Mouse (Mus musculus) G1E (cell line): ENCODE measurements around the gene Lhx3. TPM values are rescaled to one million over a fixed set of nuclear protein-coding genes. Genes with fewer than 3 reads are reported as not detected.

ENCODE experiments used
- ATAC-seq: 2 replicates; pipeline ENCODE4 v1.8.0; 2016; ENCODE audit warnings: mild to moderate bottlenecking; ENCODE audit not compliant: insufficient number of reproducible peaks, poor library complexity, low FRiP score, severe bottlenecking; ENCODE audit errors: extremely low read depth
- DNase-seq: peaks from one replicate; pipeline ENCODE4 v3.0.0; 2012; ENCODE audit warnings: low spot score
- H3K27me3 ChIP-seq: 2 replicates; pipeline ENCODE4 v1.6.1; 2012; ENCODE audit warnings: mild to moderate bottlenecking, low read length, inconsistent platforms; ENCODE audit not compliant: insufficient read depth
- H3K36me3 ChIP-seq: replicated peaks from 2 replicates; pipeline ENCODE3; 2012; ENCODE audit warnings: mild to moderate bottlenecking, inconsistent platforms
- H3K4me1 ChIP-seq: 2 replicates; pipeline ENCODE4 v1.6.1; 2012; ENCODE audit warnings: low read depth, low read length, inconsistent platforms, mixed read lengths; ENCODE audit not compliant: insufficient read depth
- H3K4me3 ChIP-seq: 2 replicates; pipeline ENCODE4 v1.5.1; 2012; ENCODE audit warnings: low read depth, mild to moderate bottlenecking, inconsistent platforms, low read length, moderate library complexity, mixed read lengths
- H3K9me3 ChIP-seq: replicated peaks from 2 replicates; pipeline ENCODE4 v1.6.1; 2012; ENCODE audit warnings: inconsistent platforms
- CTCF ChIP-seq: IDR thresholded peaks from 2 replicates; pipeline ENCODE4 v1.5.1; 2012; ENCODE audit warnings: low read depth, low read length, inconsistent platforms, mixed read lengths
- GATA1 ChIP-seq: IDR thresholded peaks from 2 replicates; pipeline ENCODE4 v1.6.1; 2012; ENCODE audit warnings: borderline replicate concordance, low read length, inconsistent platforms, mixed read lengths
- GATA2 ChIP-seq: IDR thresholded peaks from 2 replicates; pipeline ENCODE4 v1.6.1; 2012; ENCODE audit warnings: low read depth, low read length, inconsistent platforms, borderline replicate concordance
- POLR2AphosphoS5 ChIP-seq: IDR thresholded peaks from 2 replicates; pipeline ENCODE4 v1.6.1; 2012; ENCODE audit warnings: low read depth, low read length, inconsistent platforms; ENCODE audit not compliant: insufficient replicate concordance
- TAL1 ChIP-seq: conservative IDR thresholded peaks from 2 replicates; pipeline ENCODE4 v1.6.1; 2012; ENCODE audit warnings: low read depth, low read length, inconsistent platforms, mixed read lengths
- polyA plus RNA-seq: library from polyadenylated mRNA; stranded (reverse); fragments of >175 nt; gene quantifications from 2 replicates; pipeline ENCODE4 v1.2.3, GENCODE M21; 2012
- total RNA-seq, 2 experiments: library from RNA; stranded (forward) in 1 of 2; stranded (reverse) in 1 of 2; fragments of 200-1000 nt in 1 of 2; fragments of >200 nt in 1 of 2; fragmentation: Nextera tagmentation in 1 of 2; gene quantifications; 2 replicates each; pipeline ENCODE4 v1.2.3; 2014 to 2017

Lhx3 gene
- total and polyA plus RNA-seq, 3 experiments, result not detected

DNA sequence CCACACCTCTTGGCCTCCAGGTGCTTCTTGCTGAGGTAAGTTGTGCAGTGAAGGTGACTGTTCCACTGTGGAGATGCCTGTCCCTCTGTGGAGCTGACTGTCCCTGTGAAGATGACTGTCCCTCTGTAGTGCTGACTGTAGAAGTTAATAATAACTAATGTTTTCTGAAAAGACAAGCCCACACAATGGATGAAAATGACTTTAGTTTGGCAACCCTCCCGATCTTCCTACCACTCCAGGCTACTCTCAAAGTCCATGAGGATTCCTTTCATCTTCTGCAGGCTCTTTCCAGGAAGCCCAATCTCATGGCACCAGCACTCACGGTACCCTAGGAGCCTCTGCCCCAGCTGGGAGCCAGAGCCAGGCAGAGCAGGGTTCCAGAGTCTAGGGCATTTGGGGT lies 37.7 kb downstream of the Lhx3 start:
- ATAC-seq (no peak), DNase-seq (no peak)
- Histone ChIP-seq H3K9me3 (no peaks in the 10 kb centered on the region), H3K27me3 (peaks cover 64% of the 10 kb centered on the region), H3K4me3 (no peak overlapping the region), H3K4me1 (no peaks in the 10 kb centered on the region; the same call in 1 of the 2 replicates), H3K36me3 (peaks cover 2% of the 10 kb centered on the region)
- no peak for TF ChIP-seq TAL1
- TF ChIP-seq POLR2AphosphoS5, result no peak
- TF ChIP-seq CTCF, result no peak
- no peak for TF ChIP-seq GATA1
- no peak for TF ChIP-seq GATA2

DNA sequence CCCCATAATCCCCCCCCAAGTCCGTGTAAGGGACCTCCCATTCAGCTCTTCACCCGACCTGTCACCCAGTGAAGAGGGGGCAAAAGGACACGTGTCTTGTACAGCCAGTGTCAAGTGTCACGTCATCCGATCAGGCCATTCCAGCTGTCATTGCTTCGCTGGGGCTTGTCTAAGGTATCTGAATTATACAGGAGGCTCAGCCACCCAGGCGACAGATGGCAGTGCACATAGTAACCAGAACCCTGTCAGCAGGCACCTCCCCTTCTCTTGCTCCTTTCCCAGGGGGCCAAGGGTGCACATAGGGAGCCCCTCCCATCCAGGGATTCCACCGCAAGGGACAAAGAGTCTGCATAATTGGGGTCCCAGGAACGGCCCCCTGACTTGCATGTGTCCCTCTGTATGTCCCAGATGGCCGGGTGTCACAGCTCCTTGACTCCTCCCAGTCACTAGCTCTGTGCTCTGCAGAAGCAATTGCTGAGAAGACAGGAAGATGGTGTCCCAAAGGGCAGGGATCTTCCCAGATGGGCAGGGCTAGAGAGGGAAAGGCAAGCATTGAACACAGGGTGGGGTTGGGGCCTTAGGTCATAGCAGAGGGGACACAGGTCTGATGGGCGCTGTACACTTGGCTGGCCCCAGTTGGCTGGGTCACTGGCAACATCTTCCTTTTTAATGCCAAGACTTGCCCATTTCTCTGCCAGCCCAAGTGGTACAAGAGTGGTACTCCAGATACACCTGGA lies 39.1 kb downstream of the Lhx3 start:
- ATAC-seq, result no peak
- Histone ChIP-seq H3K4me3 (no peak overlapping the region), H3K4me1 (no peaks in the 10 kb centered on the region; the same call in 1 of the 2 replicates), H3K27me3 (peaks cover 56% of the 10 kb centered on the region), H3K9me3 (no peaks in the 10 kb centered on the region), H3K36me3 (peaks cover 2% of the 10 kb centered on the region)
- no peak for TF ChIP-seq CTCF
- TF ChIP-seq TAL1, result no peak
- DNase-seq, result no peak

DNA sequence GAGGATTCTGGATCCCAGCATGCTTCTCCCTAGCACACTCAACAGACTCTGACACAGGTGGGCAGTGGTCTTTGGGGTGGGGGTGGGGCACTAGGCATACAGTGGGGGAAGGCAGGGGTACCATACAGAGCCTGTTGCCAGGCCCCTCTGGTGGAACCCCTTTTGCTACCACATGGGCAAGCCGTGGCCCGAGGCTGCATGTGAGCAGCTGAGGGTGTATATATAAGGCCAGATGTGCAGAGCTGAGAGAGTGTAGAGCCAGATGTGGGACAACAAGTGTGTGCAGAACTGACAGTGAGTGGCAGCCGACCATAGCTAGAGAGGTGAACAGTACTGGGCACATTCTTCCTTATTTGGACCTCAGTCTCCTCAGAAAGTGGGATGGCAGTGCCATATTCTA lies 41.2 kb downstream of the Lhx3 start:
- peaks cover 3% of the 10 kb centered on the region for H3K4me1 ChIP-seq
- H3K4me3 ChIP-seq, result no peak overlapping the region
- DNase-seq, result no peak
- peaks cover 2% of the 10 kb centered on the region for H3K36me3 ChIP-seq
- ATAC-seq, result no peak
- no peaks in the 10 kb centered on the region for H3K9me3 ChIP-seq
- H3K27me3 ChIP-seq, result peaks cover 39% of the 10 kb centered on the region
- TF ChIP-seq CTCF, result no peak
- no peak for TF ChIP-seq POLR2AphosphoS5
- TF ChIP-seq GATA2, result no peak
- no peak for TF ChIP-seq GATA1
- TF ChIP-seq TAL1, result no peak

DNA sequence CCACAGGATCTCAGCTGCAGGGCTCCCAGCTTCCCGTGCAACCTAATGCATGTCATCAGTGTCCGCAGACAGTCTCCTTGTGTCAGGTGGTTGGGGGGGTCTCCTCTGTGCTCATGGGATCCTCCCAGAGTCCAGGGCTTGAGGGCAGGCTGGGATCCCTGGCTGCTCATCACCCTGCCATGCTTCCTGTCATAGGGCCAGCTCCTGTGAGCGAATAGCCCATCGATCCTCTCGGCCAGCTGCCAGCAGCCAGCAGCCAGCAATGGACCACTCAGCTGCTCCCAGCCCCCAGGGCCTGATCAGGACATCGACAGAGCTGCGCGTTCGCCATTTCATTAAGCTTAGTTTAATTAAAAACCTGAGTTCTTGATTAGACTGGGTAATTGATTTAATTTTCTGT lies 50.0 kb downstream of the Lhx3 start:
- no peak for DNase-seq
- H3K9me3 ChIP-seq, result no peaks in the 10 kb centered on the region

GRCm38 (mm10) chr2:26156191-26156977 lies 51.7 kb downstream of the Lhx3 start:
- H3K4me1 ChIP-seq, result peaks cover 33% of the 10 kb centered on the region
- no peak for DNase-seq
- no peaks in the 10 kb centered on the region for H3K9me3 ChIP-seq
- no peak overlapping the region for H3K4me3 ChIP-seq
- TF ChIP-seq GATA1 (no peak), TAL1 (no peak), CTCF (no peak), POLR2AphosphoS5 (no peak)
- no peak for ATAC-seq
- H3K27me3 ChIP-seq, result no peaks in the 10 kb centered on the region
- H3K36me3 ChIP-seq, result peaks cover 33% of the 10 kb centered on the region

More for the DNA sequence above, 50.0 kb downstream of the Lhx3 start:
- Histone ChIP-seq H3K36me3 (peaks cover 30% of the 10 kb centered on the region), H3K4me3 (no peak overlapping the region), H3K27me3 (no peaks in the 10 kb centered on the region), H3K4me1 (peaks cover 36% of the 10 kb centered on the region)
- no peak for ATAC-seq
- no peak for TF ChIP-seq GATA1
- no peak for TF ChIP-seq GATA2
- TF ChIP-seq TAL1, result no peak
- no peak for TF ChIP-seq POLR2AphosphoS5
- TF ChIP-seq CTCF, result no peak

DNA sequence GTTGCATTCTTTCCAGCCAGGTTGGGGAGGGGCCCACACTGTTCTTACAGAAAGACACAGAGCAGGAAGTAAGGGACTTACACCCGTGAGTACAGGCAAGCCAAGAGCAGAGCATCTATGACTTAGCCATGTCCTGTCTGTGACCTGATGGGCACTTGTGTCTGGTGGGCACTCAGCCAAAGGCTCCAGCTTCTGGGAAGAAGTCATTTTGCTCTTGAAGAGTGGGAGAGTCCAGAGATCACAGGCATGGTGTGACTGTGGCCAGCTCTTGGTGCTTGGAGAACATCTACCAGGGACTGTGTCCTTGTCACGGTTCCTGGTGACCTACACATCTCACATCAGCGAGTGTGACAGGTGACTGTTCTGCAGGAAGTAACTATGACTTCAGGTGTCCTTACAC lies 52.4 kb downstream of the Lhx3 start:
- no peak overlapping the region for H3K4me3 ChIP-seq
- no peaks in the 10 kb centered on the region for H3K9me3 ChIP-seq
- TF ChIP-seq TAL1 (no peak), POLR2AphosphoS5 (no peak), GATA1 (no peak), CTCF (no peak), GATA2 (no peak)
- no peak for ATAC-seq
- H3K4me1 ChIP-seq, result peaks cover 36% of the 10 kb centered on the region
- DNase-seq, result no peak
- H3K36me3 ChIP-seq, result peaks cover 38% of the 10 kb centered on the region
- no peaks in the 10 kb centered on the region for H3K27me3 ChIP-seq
